Comparison of ENCODE assay signal across 8 mouse cellular contexts in genomic region chr8:84708774-84709475, GRCm38 (mm10). TPM values are rescaled to one million over a fixed set of nuclear protein-coding genes. Genes with fewer than 3 reads are reported as not detected.
DNase-seq lines count a peak whose midpoint lies in the region; ATAC-seq and TF ChIP-seq lines count a peak whose summit lies in the region.

No protein-coding gene starts in this region.

- H3K27me3 ChIP-seq in E14TG2a.4 (ENCODE audit: insufficient read depth, low read length) = peaks cover 76% of the 10 kb centered on the region
- peaks cover 44% of the 10 kb centered on the region for H3K27me3 ChIP-seq in forebrain, embryonic 13.5 days
- peaks cover 30% of the 10 kb centered on the region for H3K27me3 ChIP-seq in neural tube, embryonic 15.5 days (replicated peaks)

- no peaks in the 10 kb centered on the region for H3K36me3 ChIP-seq in E14TG2a.4 (ENCODE audit: insufficient read depth, low read length)
- peaks cover 14% of the 10 kb centered on the region for H3K36me3 ChIP-seq in forebrain, embryonic 13.5 days (ENCODE audit: poor library complexity, severe bottlenecking)
- no peaks in the 10 kb centered on the region for H3K36me3 ChIP-seq in neural tube, embryonic 15.5 days

- peak overlapping the region; percentile 98 for H3K27ac ChIP-seq in forebrain, embryonic 13.5 days
- H3K27ac ChIP-seq in neural tube, embryonic 15.5 days (replicated peaks) = peak overlapping the region; percentile 67

- intact Hi-C loops in heart, postnatal 10 days (cut with DNase I) = loop anchor here (1.0 kb wide), 3 partner anchors 28 to 106 kb away; no protein-coding TSS in a partner anchor

- no peak overlapping the region for H3K4me3 ChIP-seq in E14TG2a.4 (replicated peaks; ENCODE audit: low read length)
- no peak overlapping the region for H3K4me3 ChIP-seq in forebrain, embryonic 13.5 days
- no peak overlapping the region for H3K4me3 ChIP-seq in neural tube, embryonic 15.5 days (replicated peaks)

- peak; percentile 90 to 91 for DNase-seq in heart, postnatal 10 days
- DNase-seq in kidney, postnatal 4 days = peak; percentile 90 to 92
- DNase-seq in lung, adult 18-20 months = peak; percentile 85 to 90
- DNase-seq in testis, postnatal 10 days (ENCODE audit: low spot score) = peak; percentile 91

- peak; percentile 41; the same call in 1 of the 2 replicates for ATAC-seq in cerebellum, adult (ENCODE audit: insufficient number of reproducible peaks, low FRiP score, low TSS enrichment)
- peak; percentile 76 for ATAC-seq in forebrain, embryonic 13.5 days
- peak; percentile 72 for ATAC-seq in neural tube, embryonic 15.5 days (ENCODE audit: low FRiP score)

- H3K9ac ChIP-seq in forebrain, embryonic 13.5 days = peak overlapping the region; percentile 0; the same call in 1 of the 2 replicates
- H3K9ac ChIP-seq in neural tube, embryonic 15.5 days (replicated peaks) = no peak overlapping the region

- no peaks in the 10 kb centered on the region for H3K9me3 ChIP-seq in E14TG2a.4 (ENCODE audit: low read length)
- H3K9me3 ChIP-seq in forebrain, embryonic 13.5 days (replicated peaks) = no peaks in the 10 kb centered on the region
- H3K9me3 ChIP-seq in neural tube, embryonic 15.5 days (replicated peaks) = no peaks in the 10 kb centered on the region

- WGBS in forebrain, embryonic 13.5 days = 6% methylated on average over 12 of the region's 12 CpGs
- WGBS in neural tube, embryonic 15.5 days = 6% methylated on average over 12 of the region's 12 CpGs

- peak overlapping the region; percentile 3; the same call in 1 of the 2 replicates for H3K4me2 ChIP-seq in forebrain, embryonic 13.5 days
- H3K4me2 ChIP-seq in neural tube, embryonic 15.5 days = no peak overlapping the region

- peak; percentile 85 for TF ChIP-seq CTCF in E14TG2a.4 (conservative IDR thresholded peaks at IDR 0.05; ENCODE audit: low read length)

- H3K4me1 ChIP-seq in E14TG2a.4 (replicated peaks; ENCODE audit: low read depth, low read length) = peaks cover 68% of the 10 kb centered on the region
- peaks cover 93% of the 10 kb centered on the region for H3K4me1 ChIP-seq in forebrain, embryonic 13.5 days
- H3K4me1 ChIP-seq in neural tube, embryonic 15.5 days = peaks cover 74% of the 10 kb centered on the region

RNA-seq across cellular contexts. Expression of gene Lyl1, which starts 7.7 kb away (rescaled TPM):
- 1.9 and 2.1 TPM in 2 replicates for polyA plus RNA-seq in forebrain, embryonic 13.5 days (2015; fragmentation: Nextera tagmentation; extraction: Ambion mirVana)
- 1 to 10 TPM; 8.4 to 9.1 TPM for total RNA-seq in heart, postnatal 10 days (2021)
- 3.1 and 6.1 TPM in 2 replicates for polyA plus RNA-seq in neural tube, embryonic 15.5 days (2015; fragmentation: Nextera tagmentation; extraction: Ambion mirVana)

RNA-seq across cellular contexts. Expression of gene G430095P16Rik, which starts 13.9 kb away (rescaled TPM):
- polyA plus RNA-seq in forebrain, embryonic 13.5 days (2015; fragmentation: Nextera tagmentation; extraction: Ambion mirVana) = 3.7 and 3.8 TPM in 2 replicates
- under 1 TPM; 0.50 to 0.89 TPM for total RNA-seq in heart, postnatal 10 days (2021)
- 1.4 and 1.8 TPM in 2 replicates for polyA plus RNA-seq in neural tube, embryonic 15.5 days (2015; fragmentation: Nextera tagmentation; extraction: Ambion mirVana)

RNA-seq across cellular contexts. Expression of gene Nacc1, which starts 21.3 kb away (rescaled TPM):
- polyA plus RNA-seq in forebrain, embryonic 13.5 days (2015; fragmentation: Nextera tagmentation; extraction: Ambion mirVana) = 16.1 and 18.6 TPM in 2 replicates
- 10 to 100 TPM; 50.2 TPM for total RNA-seq in heart, postnatal 10 days (2021)
- 12.3 and 14.1 TPM in 2 replicates for polyA plus RNA-seq in neural tube, embryonic 15.5 days (2015; fragmentation: Nextera tagmentation; extraction: Ambion mirVana)

RNA-seq across cellular contexts. Expression of gene Trmt1, which starts 22.8 kb away (rescaled TPM):
- 53.5 and 59.1 TPM in 2 replicates for polyA plus RNA-seq in forebrain, embryonic 13.5 days (2015; fragmentation: Nextera tagmentation; extraction: Ambion mirVana)
- 10 to 100 TPM; 40.3 to 40.6 TPM for total RNA-seq in heart, postnatal 10 days (2021)
- polyA plus RNA-seq in neural tube, embryonic 15.5 days (2015; fragmentation: Nextera tagmentation; extraction: Ambion mirVana) = 66.7 and 75.1 TPM in 2 replicates

RNA-seq across cellular contexts. Expression of gene Ier2, which starts 46.3 kb away (rescaled TPM):
- 35.2 and 35.4 TPM in 2 replicates for polyA plus RNA-seq in forebrain, embryonic 13.5 days (2015; fragmentation: Nextera tagmentation; extraction: Ambion mirVana)
- 10 to 100 TPM; 30.8 to 31.4 TPM for total RNA-seq in heart, postnatal 10 days (2021)
- polyA plus RNA-seq in neural tube, embryonic 15.5 days (2015; fragmentation: Nextera tagmentation; extraction: Ambion mirVana) = 20.3 and 33.1 TPM in 2 replicates
